Mouse (Mus musculus) heart, postnatal 0 days (tissue): ENCODE measurements around the gene Rab19. TPM values are rescaled to one million over a fixed set of nuclear protein-coding genes. Genes with fewer than 3 reads are reported as not detected.

Experiments used
- ATAC-seq: fragments of 200-750 bp; cut with Nextera tagmentation; 2 replicates; pipeline ENCODE4 v1.8.0; 2017; ENCODE audit warnings: low read depth, moderate number of reproducible peaks, moderate library complexity; ENCODE audit not compliant: insufficient read depth
- DNase-seq: peaks from one replicate; pipeline ENCODE4 v3.0.0-alpha.2; 2016; ENCODE audit warnings: low spot score
- H3K27ac ChIP-seq: fragments of 300-500 bp; sonication (generic); 2 replicates; pipeline ENCODE4 v1.5.1; 2014; ENCODE audit warnings: low read depth, mild to moderate bottlenecking
- H3K27me3 ChIP-seq: fragments of 300-500 bp; sonication (generic); 2 replicates; pipeline ENCODE4 v1.6.1; 2014; ENCODE audit warnings: low read length, mixed read lengths; ENCODE audit not compliant: control insufficient read depth, insufficient read depth
- H3K36me3 ChIP-seq: fragments of 300-500 bp; sonication (generic); replicated peaks from 2 replicates; pipeline ENCODE4 v1.6.1; 2014; ENCODE audit warnings: low read length, mixed read lengths; ENCODE audit not compliant: control insufficient read depth, insufficient read depth
- H3K4me1 ChIP-seq: fragments of 300-500 bp; sonication (generic); 2 replicates; pipeline ENCODE4 v1.6.1; 2014; ENCODE audit warnings: antibody characterized with exemption; ENCODE audit not compliant: control insufficient read depth, insufficient read depth
- H3K4me2 ChIP-seq: fragments of 300-500 bp; sonication (generic); 2 replicates; pipeline ENCODE4 v1.6.1; 2014; ENCODE audit warnings: low read depth, mild to moderate bottlenecking, low read length, moderate library complexity
- H3K4me3 ChIP-seq: fragments of 300-500 bp; sonication (generic); 2 replicates; pipeline ENCODE4 v1.5.1; 2014; ENCODE audit warnings: low read depth, low read length
- H3K9ac ChIP-seq: fragments of 300-500 bp; sonication (generic); replicated peaks from 2 replicates; pipeline ENCODE4 v1.6.1; 2014; ENCODE audit warnings: low read depth, low read length, mixed read lengths
- H3K9me3 ChIP-seq: fragments of 300-500 bp; sonication (generic); replicated peaks from 2 replicates; pipeline ENCODE4 v1.6.1; 2016; ENCODE audit warnings: low read length; ENCODE audit not compliant: control insufficient read depth
- CTCF ChIP-seq: IDR thresholded peaks from 2 replicates; pipeline ENCODE4 v1.5.1; 2016; ENCODE audit warnings: antibody characterized with exemption, control low read depth, low read depth
- EP300 ChIP-seq: IDR thresholded peaks from 2 replicates; pipeline ENCODE4 v1.6.1; 2016; ENCODE audit warnings: antibody characterized with exemption, low read depth
- WGBS: fragments of 180-500 bp; shearing (Covaris S2); extraction: QIAGEN DNeasy Blood & Tissue Kit; methylation state at CpG from one replicate; pipeline ENCODE4 v1.1.7; 2014; 5-methylcytosine and 5-hydroxymethylcytosine counted together
- polyA plus RNA-seq: library from polyadenylated mRNA; unstranded; fragments of >200 nt; fragmentation: Nextera tagmentation; extraction: Ambion mirVana; gene quantifications from 2 replicates; pipeline ENCODE4 v1.2.1, GENCODE M21; 2015
- total RNA-seq: library from RNA; depleted of rRNA; stranded (reverse); fragments of >200 nt; gene quantifications from 2 replicates; pipeline ENCODE4 v1.2.3, GENCODE M21; 2014; ENCODE audit warnings: low replicate concordance

Gene Rab19
- total and polyA plus RNA-seq, 2 experiments from 2014 or later, result 0.30 TPM; not detected in 1

- Histone ChIP-seq H3K9me3 (no peaks in the 10 kb centered on the region), H3K4me3 (no peak overlapping the region), H3K4me1 (no peaks in the 10 kb centered on the region), H3K27me3 (peaks cover 14% of the 10 kb centered on the region; the same call in 1 of the 2 replicates), H3K9ac (no peak overlapping the region), H3K4me2 (no peak overlapping the region), H3K27ac (no peak overlapping the region), H3K36me3 (no peaks in the 10 kb centered on the region)
- no peak for TF ChIP-seq EP300
- TF ChIP-seq CTCF, result no peak
- DNase-seq, result no peak
- ATAC-seq, result no peak
- WGBS, result 61% methylated on average over 2 of the region's 2 CpGs
Observed at GRCm38 (mm10) chr6:39425181-39425580, 44.2 kb downstream of the Rab19 start.

GRCm38 (mm10) chr6:39426725-39427124 is 45.8 kb downstream of the Rab19 start:
- no peak for ATAC-seq
- Histone ChIP-seq H3K4me2 (no peak overlapping the region), H3K9ac (no peak overlapping the region), H3K36me3 (no peaks in the 10 kb centered on the region), H3K27ac (no peak overlapping the region), H3K4me3 (no peak overlapping the region), H3K27me3 (peaks cover 5% of the 10 kb centered on the region; the same call in 1 of the 2 replicates), H3K9me3 (no peaks in the 10 kb centered on the region), H3K4me1 (no peaks in the 10 kb centered on the region)
- TF ChIP-seq CTCF (no peak), EP300 (no peak)
- no peak for DNase-seq
- 89% methylated on average over 4 of the region's 4 CpGs for WGBS

GRCm38 (mm10) chr6:39427276-39428003 is 46.5 kb downstream of the Rab19 start:
- 72% methylated on average over 4 of the region's 4 CpGs for WGBS
- TF ChIP-seq CTCF, result no peak
- no peak for TF ChIP-seq EP300

GRCm38 (mm10) chr6:39429007-39429788 is 48.2 kb downstream of the Rab19 start:
- no peak overlapping the region for H3K9ac ChIP-seq
- no peaks in the 10 kb centered on the region for H3K4me1 ChIP-seq
- H3K4me3 ChIP-seq, result no peak overlapping the region
- no peaks in the 10 kb centered on the region for H3K36me3 ChIP-seq
- H3K27me3 ChIP-seq, result no peaks in the 10 kb centered on the region
- H3K27ac ChIP-seq, result no peak overlapping the region
- no peak for TF ChIP-seq EP300
- TF ChIP-seq CTCF, result no peak
- 53% methylated on average over 6 of the region's 6 CpGs for WGBS
- no peak overlapping the region for H3K4me2 ChIP-seq
- DNase-seq, result no peak
- no peak for ATAC-seq
- no peaks in the 10 kb centered on the region for H3K9me3 ChIP-seq

More at GRCm38 (mm10) chr6:39427276-39428003, 46.5 kb downstream of the Rab19 start:
- Histone ChIP-seq H3K36me3 (no peaks in the 10 kb centered on the region), H3K9ac (no peak overlapping the region), H3K9me3 (no peaks in the 10 kb centered on the region), H3K4me1 (no peaks in the 10 kb centered on the region), H3K4me3 (no peak overlapping the region), H3K27ac (no peak overlapping the region), H3K27me3 (no peaks in the 10 kb centered on the region), H3K4me2 (no peak overlapping the region)
- no peak for ATAC-seq
- DNase-seq, result no peak

GRCm38 (mm10) chr6:39430722-39431121 is 49.7 kb downstream of the Rab19 start:
- TF ChIP-seq CTCF (no peak), EP300 (no peak)
- H3K27ac ChIP-seq, result no peak overlapping the region
- H3K9ac ChIP-seq, result no peak overlapping the region
- no peak overlapping the region for H3K4me2 ChIP-seq
- H3K9me3 ChIP-seq, result no peaks in the 10 kb centered on the region
- ATAC-seq, result no peak
- H3K27me3 ChIP-seq, result no peaks in the 10 kb centered on the region
- H3K36me3 ChIP-seq, result no peaks in the 10 kb centered on the region
- H3K4me3 ChIP-seq, result no peak overlapping the region
- WGBS, result 71% methylated on average over 11 of the region's 11 CpGs
- DNase-seq, result no peak
- no peaks in the 10 kb centered on the region for H3K4me1 ChIP-seq

- no peak overlapping the region for H3K27ac ChIP-seq
- TF ChIP-seq CTCF, result no peak
- no peak for TF ChIP-seq EP300
- no peaks in the 10 kb centered on the region for H3K9me3 ChIP-seq
- no peak for DNase-seq
- H3K4me3 ChIP-seq, result no peak overlapping the region
- no peaks in the 10 kb centered on the region for H3K4me1 ChIP-seq
- H3K9ac ChIP-seq, result no peak overlapping the region
- no peaks in the 10 kb centered on the region for H3K27me3 ChIP-seq
- H3K4me2 ChIP-seq, result no peak overlapping the region
- 76% methylated on average over 4 of the region's 4 CpGs for WGBS
- no peaks in the 10 kb centered on the region for H3K36me3 ChIP-seq
- ATAC-seq, result no peak
Observed at GRCm38 (mm10) chr6:39433174-39433573, 52.2 kb downstream of the Rab19 start.
